Mouse (Mus musculus): ENCODE data around the gene Actn2.

DNA sequence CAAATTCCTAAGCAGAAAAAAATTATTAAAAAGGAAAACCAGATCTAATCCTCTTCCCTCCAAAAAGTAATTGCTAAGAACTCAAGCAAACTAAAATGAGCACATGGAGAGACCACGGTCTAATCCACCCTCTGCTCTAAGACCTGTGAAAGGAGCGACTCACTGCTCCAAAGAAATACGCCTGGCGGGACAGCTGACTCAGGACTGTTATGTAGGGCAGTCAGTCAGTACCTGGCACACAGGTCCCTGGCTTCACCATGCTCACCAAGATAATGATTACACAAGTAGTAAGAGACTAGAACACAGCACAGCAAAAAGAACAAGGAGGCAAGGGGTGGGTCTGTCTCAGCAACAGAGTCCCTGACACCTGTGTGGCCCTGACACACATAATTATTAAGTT is 112.3 kb downstream of the Actn2 start:
- TF ChIP-seq POLR2A (IDR thresholded peaks at IDR 0.05; ENCODE audit: borderline replicate concordance, extremely low read depth, low read depth, low read length) (no peak), CTCF (IDR thresholded peaks at IDR 0.05; ENCODE audit: insufficient read depth, low read length) (no peak)
